Mouse (Mus musculus): Measurements from ENCODE around the gene Kantr.

DNA sequence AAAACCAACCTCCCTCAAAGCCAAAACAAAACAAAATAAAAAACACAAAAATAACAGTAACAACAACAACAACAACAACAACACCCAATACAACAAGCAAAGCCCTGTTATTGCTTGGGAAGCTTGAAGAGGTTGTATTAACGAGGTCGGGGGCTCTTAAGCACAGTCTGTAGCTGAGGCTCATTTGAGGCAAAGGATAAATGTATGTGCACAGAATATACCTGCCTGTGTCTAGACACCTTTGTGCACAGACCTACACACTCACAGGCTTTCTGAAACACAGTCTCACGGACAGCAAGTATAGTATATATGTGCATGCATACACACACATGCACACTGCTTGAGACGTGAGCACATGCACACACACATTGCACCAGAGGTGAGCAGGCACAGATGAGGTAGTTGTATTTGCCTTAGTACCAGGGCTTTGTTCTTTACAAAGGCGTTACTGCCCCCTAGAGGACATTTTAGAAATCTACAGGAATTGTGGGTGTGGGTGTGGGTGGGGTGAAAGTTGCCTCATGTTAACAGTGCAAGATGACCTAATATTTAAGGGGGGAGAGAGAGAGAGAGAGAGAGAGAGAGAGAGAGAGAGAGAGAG, 25.4 kb upstream of the Kantr start:
- TF ChIP-seq POLR2A (IDR thresholded peaks at IDR 0.05; ENCODE audit: low read depth, low read length) (no peak), CTCF (IDR thresholded peaks at IDR 0.05; ENCODE audit: extremely low read depth, insufficient read depth, insufficient read length, insufficient replicate concordance) (no peak)
